Mouse (Mus musculus) granulocyte monocyte progenitor cell, adult 5-6 weeks (primary cell): ENCODE results near the gene Ing1. TPM values are rescaled to one million over a fixed set of nuclear protein-coding genes. Genes with fewer than 3 reads are reported as not detected.

Source experiments
- ATAC-seq: replicated peaks from 2 replicates; pipeline ENCODE4 v1.8.0; 2016; ENCODE audit warnings: mild to moderate bottlenecking, moderate TSS enrichment, inconsistent platforms; ENCODE audit not compliant: poor library complexity, severe bottlenecking
- total RNA-seq, 2 experiments: library from RNA; stranded (forward) in 1 of 2; stranded (reverse) in 1 of 2; fragments of 200-712, 200-1000 nt in 1 of 2; fragments of >200 nt in 1 of 2; fragmentation: Nextera tagmentation in 1 of 2; gene quantifications; 2 replicates each; pipeline ENCODE4 v1.2.3; 2014 to 2017

The Ing1 gene
- total RNA-seq, 2 experiments from 2014 or later = 33.8 to 40.8 TPM

DNA sequence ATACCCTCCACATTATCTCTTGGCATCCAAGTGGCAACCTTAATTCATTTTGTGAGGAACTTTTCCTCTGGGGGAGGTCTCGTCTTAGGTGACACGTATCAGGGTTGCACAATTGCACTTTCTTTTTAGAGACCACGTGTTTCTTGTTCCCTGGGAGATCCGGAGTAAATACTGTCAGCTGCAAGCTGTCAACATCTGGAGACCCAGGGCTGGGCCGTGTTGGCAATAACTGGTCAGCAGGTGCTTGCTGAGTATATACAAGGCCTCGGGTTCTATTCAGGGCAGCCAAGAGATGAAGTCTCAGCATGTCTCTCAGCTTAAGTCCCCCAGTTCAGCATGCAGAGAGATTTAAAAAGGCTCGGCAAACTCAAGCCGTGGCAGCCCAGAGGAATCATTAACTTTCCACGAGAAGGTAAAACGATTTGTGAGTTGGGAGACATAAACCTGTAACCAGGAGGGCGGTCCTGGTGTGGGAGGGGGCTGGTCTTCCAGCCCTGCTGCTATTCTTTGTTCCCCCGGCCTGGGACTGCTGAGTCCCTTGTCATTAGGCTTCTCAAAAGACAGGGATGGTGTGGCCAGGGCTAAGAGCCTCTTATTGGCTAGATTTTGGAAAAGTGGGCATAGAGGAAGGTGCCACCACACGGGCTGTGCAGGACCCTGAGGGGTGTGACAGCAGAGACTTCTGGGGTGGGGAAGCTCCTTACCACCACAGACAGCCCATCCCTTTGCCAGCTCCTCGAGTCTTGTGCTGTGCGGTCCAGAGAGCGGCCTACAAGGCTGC lies 20.4 kb downstream of the Ing1 start:
- ATAC-seq = peak; percentile 82

DNA sequence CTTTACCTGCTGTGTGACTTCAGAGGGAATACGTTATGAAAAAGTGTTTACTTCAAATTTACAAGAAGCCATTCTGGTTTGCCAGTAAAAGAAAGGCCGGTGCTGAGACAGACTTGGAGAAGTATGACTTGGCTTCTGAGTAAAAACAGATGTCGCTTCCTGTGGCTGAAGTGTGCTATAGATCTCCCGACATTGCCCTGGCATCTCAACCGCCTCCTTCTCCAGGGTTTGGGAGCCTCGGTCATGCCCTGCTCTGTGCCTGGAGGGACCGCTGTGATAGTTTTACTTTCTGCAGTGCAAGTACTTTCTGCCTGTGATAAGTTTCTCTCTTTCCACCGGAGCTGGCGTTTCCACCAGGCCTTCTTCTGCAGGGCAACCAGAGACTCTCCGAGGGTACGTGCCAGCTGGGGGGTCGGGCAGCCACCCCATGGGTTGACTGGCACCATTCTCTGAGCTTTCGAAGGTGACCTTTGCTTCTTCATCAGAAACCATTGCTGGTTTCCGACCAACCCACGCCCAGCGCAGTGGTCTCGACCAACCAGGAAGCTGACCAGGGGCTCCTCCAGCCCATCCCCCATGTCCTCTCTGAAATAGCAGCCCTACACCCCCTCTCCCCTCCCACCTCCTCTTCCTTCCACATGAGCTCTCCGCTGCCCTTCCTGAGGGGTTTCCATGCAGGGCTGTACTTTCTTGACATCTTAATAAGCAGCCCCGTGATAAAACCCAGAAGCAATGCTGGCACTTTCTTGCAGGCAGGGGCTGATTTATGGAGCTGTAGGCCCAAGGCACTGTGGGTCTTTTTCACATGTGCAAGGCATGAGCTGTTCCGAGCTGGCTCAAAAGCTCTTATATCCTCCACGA lies 30.4 kb downstream of the Ing1 start:
- peak; percentile 64 for ATAC-seq

DNA sequence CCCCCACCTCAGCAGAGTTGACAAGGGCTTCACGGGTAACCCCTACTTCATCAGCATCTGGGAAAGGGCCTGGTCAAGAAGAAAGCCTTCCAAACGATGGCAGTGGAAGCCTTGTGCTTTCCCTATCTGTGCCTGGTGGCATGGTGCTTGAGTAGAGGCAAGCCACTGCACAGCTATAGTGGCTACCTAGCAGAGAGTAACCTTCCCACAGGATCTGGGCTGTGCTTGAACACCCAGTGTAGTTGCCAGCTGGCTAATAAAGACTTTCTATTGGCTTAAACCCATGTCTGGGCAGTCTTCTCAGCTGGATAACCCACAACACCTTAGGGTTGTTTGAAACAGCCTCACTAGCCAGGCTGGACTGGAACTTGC lies 31.0 kb downstream of the Ing1 start:
- ATAC-seq = no peak

DNA sequence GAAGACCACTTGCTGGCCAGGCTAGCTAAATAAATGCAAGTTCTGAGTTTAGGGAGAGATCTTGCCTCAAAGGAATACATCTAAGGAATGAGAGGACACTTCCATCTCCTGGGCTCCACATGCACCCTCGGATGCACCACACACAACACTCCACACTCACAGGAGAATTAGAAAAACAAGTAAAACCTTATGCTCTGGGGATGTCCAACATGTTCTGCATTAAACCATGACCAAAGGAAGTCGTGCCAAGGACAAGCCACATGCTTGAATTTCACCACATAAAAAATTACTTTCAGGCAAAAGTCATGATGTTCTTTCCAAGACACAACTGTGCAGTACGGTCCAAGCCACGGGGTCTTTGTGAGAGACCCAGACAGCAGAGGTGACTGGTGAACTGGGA lies 36.5 kb downstream of the Ing1 start:
- peak; percentile 2; the same call in 1 of the 2 replicates for ATAC-seq

DNA sequence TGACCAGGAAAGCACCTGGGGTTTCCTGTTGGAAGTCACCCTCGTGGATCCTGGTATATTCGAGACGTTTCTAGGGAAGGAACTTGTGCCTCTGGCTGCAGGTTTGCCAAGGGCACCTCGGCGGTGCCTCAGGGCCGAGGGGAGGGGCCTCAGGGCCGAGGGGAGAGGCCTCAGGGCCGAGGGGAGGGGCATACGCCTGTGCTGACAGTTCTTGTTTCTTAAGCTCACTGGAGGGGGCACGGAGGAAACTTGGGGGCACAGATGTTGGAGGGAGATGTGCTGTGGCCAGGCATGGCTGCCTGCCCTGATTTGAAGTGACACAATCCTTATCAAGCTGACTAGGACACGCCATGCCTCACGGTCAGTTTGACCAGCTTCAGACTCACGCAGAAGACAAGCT lies 36.9 kb downstream of the Ing1 start:
- peak; percentile 98 for ATAC-seq

DNA sequence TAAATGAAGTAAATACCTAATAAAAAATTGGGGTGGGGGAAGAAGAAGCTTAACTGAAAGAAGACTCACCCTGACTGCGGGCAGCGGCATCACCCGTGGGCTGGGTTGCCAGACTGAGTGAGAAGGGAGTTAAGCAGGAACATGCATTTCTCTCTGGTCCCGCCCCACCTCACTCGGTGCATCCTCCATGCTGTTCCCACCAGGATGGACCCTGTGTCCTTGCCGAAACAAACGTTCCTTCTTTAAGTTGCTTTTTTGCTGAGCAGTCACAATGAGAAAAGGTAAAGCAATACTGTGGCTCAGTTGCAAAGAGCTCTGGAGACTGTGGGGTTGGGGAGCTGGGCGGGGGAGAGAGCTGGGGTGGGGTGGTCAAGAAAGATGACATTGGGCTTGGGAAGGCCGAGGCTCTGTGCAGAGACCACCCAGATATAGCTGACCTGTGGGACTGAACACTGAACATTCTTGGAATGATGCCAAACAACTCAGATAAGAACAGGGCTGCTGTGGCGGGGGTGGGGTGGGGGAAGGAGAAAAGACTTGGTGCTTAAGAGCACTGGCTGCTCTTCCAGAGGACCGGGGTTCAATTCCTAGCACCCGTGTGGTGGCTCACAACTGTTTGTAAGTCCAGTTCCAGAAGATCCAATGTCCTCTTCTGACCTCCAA lies 38.0 kb downstream of the Ing1 start:
- no peak for ATAC-seq

DNA sequence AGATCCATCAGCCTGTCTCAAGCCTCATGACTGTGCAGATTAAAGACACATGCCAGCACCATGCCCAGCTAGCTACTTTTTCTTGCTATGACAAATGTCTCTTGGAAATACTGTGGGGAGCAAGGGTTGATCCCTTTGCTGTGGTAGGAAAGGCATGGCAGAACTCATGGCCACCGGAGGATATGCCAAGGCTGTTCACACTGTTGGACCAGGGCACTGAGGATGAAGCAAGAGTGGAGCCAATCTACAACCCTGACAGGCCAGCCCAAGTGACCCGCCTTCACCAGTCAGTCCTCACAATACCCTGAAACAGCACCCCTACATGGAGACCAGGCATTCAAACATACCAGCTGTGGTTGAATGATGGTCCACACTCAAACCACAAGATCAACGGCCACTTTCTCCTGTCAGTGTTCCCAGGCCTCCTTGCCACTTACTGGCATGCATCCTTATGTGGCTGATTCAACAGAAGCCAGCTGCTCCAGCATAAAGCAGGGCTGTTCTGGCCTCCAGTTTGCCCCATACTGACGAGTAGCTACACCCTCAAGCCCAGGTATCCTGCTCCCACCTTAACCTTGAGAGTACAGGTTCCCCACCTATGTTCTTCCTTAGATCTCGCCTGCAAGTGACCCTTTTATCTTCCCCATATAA lies 45.1 kb downstream of the Ing1 start:
- peak; percentile 25; the same call in 1 of the 2 replicates for ATAC-seq

DNA sequence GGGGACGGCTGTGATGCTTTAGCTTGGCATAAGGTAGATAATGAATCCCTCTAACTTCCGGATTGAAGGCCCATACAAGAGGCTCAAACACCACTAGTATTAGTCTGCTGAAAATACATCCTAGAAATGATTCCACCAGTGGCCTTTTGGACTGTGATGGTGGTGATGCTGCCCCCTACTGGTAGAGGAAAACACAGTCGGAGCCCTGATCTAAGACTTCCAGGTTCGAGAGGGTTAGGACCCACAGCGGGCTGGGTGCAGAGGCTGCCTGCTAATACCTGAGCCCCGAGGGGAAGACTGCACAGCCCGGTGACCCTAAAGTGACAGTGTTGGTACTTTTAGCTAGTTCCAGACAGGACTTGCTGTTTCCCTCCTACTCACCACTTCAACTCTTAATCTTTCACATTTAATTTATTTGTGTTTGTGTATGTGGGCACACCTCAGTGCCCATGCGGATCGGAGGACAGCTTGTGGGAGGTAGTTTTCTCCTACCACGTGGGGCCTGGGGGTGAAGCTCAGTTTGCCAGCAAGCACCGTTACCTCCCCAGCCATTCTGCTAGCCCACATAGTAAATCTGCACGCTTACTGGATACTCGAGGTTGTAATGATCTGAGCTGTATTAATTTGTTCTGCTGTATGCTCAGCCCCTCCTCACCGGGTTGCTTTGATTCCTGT lies 46.8 kb downstream of the Ing1 start:
- peak; percentile 86 for ATAC-seq

DNA sequence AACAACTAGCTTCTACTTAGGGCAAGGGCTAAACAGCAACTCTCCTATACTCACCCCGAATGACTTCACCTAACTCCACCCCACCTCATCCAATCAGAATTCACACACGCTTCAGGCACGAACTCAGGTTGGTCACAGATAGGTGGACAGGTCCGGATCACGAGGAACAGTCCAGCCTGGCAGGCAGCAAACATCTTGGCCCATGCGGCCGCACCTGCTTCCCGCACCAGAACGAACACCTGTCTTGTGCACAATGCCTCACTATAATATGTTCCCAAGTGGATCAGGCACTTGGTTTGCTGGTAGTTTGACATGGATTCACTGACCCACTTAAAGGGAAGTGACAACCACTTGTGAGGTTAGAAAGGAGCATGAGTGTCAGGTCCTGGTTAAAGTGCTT lies 53.5 kb downstream of the Ing1 start:
- no peak for ATAC-seq

Other genes starting within 250 kb of the Ing1 start
- 0.04 and 0.52 TPM in 2 replicates for gene Col4a2, start 242.8 kb upstream of the Ing1 start, total RNA-seq (2014; fragmentation: Nextera tagmentation)
- gene Col4a2, start 242.8 kb upstream of the Ing1 start, total RNA-seq (2017) = 0.26 TPM in 1 of 2 replicates, not detected in the other
- not detected in 2 replicates for gene Col4a1, start 242.7 kb upstream of the Ing1 start, total RNA-seq (2014; fragmentation: Nextera tagmentation)
- gene Col4a1, start 242.7 kb upstream of the Ing1 start, total RNA-seq (2017) = 0.22 and 0.67 TPM in 2 replicates
- gene Rab20, start 76.9 kb upstream of the Ing1 start, total RNA-seq (2014; fragmentation: Nextera tagmentation) = 3.5 and 4.6 TPM in 2 replicates
- 0.69 and 4.8 TPM in 2 replicates for gene Rab20, start 76.9 kb upstream of the Ing1 start, total RNA-seq (2017)
- 69.3 and 72.1 TPM in 2 replicates for gene Naxd, start 58.1 kb upstream of the Ing1 start, total RNA-seq (2014; fragmentation: Nextera tagmentation)
- gene Naxd, start 58.1 kb upstream of the Ing1 start, total RNA-seq (2017) = 58.3 and 70.2 TPM in 2 replicates
- gene Cars2, start 4.8 kb upstream of the Ing1 start, total RNA-seq (2014; fragmentation: Nextera tagmentation) = 51.9 and 58.5 TPM in 2 replicates
- 38.4 and 39.0 TPM in 2 replicates for gene Cars2, start 4.8 kb upstream of the Ing1 start, total RNA-seq (2017)
- 100 and 126 TPM in 2 replicates for gene Ankrd10, start 80.2 kb downstream of the Ing1 start, total RNA-seq (2014; fragmentation: Nextera tagmentation)
- 64.6 and 66.0 TPM in 2 replicates for gene Ankrd10, start 80.2 kb downstream of the Ing1 start, total RNA-seq (2017)
- not detected in 2 replicates for gene 1700016D06Rik, start 145.5 kb downstream of the Ing1 start, total RNA-seq (2014; fragmentation: Nextera tagmentation)
- gene 1700016D06Rik, start 145.5 kb downstream of the Ing1 start, total RNA-seq (2017) = not detected in 2 replicates
- gene Arhgef7, start 172.2 kb downstream of the Ing1 start, total RNA-seq (2014; fragmentation: Nextera tagmentation) = 33.9 and 40.2 TPM in 2 replicates
- gene Arhgef7, start 172.2 kb downstream of the Ing1 start, total RNA-seq (2017) = 14.4 and 19.8 TPM in 2 replicates